Mouse (Mus musculus): ENCODE results near the gene Zfp960.
A peak's percentile ranks its signal among the peaks of the same experiment; 100 is the strongest.
"Not testable (repeated sequence)": the region's sequence is repeated elsewhere in the genome, so short reads cannot be mapped to it uniquely, and the experiment has no call there.

The Zfp960 gene

GRCm38 (mm10) chr17:17063628-17064494 is at the start of gene Zfp960:
Gene Zfp960, plus strand, starts transcription at chr17:17064113.
- DNase-seq (ENCODE audit: low spot score), result peak; percentile 9

- DNase-seq (ENCODE audit: low spot score), result not testable (repeated sequence)
These were observed 45.8 kb upstream of the Zfp960 start for GRCm38 (mm10) chr17:17018071-17018470.

GRCm38 (mm10) chr17:17059566-17059965 is 4.3 kb upstream of the Zfp960 start:
- DNase-seq (ENCODE audit: low spot score), result not testable (repeated sequence)

DNA sequence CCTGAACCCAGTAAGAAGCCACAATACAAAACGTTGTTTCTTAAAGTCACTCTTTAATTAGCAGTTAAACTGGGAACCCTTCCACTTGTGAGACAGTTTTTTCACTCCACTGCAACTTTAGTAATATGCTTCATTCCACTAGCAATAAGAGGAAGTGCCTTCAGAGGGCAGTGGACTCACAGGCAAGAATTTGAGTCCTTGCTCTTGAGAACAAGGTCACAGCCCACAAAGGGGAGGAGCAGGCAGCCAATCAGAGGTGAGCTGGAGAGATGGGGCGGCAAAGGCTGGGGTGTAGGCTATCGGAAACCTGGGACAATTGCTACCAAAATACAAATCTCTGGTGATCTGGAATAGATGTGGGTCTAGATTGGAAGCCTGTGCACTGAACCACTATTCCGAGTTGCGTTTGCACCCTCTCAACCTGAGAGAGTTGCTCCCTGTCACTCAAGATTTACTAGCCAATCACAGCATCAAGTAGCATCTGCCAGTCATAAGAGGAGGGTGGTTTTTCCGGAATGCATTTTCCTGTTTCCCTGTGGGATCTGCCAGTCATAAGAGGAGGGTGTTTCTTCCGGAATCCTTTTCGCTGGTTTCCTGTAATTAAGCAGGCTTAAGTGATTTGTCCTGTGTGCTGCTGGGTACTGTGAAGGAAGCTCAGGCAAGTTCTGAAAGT is 57.1 kb downstream of the Zfp960 start, which contains the start of gene Zfp97:
Zfp97 (plus strand) TSS at position 586 of the 673 bp plus-strand sequence.
- DNase-seq (ENCODE audit: low spot score), result not testable (repeated sequence)

Measured in T-cell, adult 2 months (primary cell).